Mouse (Mus musculus) ES-Bruce4 (cell line): ENCODE data around the gene Atp2a1.

Experiments
- CTCF ChIP-seq: IDR thresholded peaks from one replicate; pipeline ENCODE4 v1.8.1; 2011; ENCODE audit warnings: low read depth, low read length
- POLR2A ChIP-seq: IDR thresholded peaks from one replicate; pipeline ENCODE4 v1.8.1; 2011; ENCODE audit warnings: low read length; ENCODE audit not compliant: insufficient read depth

DNA sequence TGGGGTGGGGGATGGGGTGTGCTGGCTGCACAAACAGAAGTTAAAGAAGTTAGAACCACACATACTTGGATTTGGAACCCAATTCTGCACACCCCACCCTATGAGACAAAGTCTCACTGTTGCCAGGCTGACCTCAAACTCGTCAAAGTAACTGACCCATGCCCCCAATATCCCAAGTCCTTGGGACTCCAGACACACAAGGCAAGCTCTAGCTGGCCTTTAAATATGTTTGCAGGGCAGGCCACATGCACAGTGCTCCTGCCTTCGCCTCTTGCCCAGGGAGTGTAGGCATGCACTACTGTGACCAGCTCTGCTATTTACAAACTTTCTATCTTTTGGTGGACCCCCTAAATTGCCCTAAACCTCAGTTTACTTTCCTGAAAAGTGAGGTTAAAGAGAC, 7.7 kb downstream of the Atp2a1 start:
- no peak for TF ChIP-seq CTCF
- TF ChIP-seq POLR2A: no peak
